Mouse (Mus musculus): ENCODE data around the gene Hsd17b10.

Hsd17b10 gene

DNA sequence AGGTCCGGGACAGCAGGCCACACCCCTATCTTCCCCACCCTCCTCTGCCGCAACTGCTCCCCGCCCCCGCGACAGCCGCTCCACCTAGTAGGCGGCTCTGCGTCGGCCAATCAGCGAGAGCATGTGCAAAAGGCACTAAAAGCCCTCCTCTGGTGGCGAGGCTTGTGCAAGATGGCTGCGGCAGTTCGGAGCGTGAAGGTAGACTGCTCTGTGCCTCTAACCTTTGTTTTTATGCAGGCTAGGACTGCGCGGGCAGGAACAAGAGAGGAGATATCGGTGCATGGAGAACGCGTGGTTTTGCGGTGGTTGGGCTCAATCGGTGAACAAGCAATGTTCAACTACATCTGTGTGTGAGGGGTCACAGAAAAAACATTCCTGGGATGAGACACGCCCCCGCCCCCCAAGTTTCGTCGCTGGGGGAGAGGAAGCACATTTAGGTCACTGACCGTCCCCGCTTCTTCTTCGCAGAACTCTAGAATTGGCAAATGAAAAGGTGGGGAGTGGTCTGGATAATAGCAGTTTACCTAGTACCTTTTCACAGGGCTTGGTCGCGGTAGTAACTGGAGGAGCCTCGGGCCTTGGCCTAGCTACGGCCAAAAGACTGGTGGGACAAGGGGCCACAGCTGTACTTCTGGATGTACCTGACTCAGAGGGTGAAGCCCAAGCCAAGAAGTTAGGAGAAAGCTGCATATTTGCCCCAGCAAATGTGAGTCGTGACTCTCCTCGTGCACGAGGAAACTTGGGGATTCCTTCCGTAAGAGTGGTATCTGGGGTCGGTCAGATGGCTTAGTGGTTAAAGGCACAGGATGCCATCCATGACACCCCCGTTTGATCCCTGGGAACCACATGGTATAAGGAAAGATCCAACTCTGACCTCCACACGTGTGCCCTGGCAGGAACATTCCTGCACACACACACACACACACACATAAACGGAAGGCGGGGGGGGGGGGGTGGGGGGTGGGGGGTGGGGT lies at the start of gene Hsd17b10:
Gene Hsd17b10, plus strand, starts transcription at position 109 of the 974 bp plus-strand sequence.
- peak; percentile 85 for DNase-seq (ENCODE audit: low spot score)

DNA sequence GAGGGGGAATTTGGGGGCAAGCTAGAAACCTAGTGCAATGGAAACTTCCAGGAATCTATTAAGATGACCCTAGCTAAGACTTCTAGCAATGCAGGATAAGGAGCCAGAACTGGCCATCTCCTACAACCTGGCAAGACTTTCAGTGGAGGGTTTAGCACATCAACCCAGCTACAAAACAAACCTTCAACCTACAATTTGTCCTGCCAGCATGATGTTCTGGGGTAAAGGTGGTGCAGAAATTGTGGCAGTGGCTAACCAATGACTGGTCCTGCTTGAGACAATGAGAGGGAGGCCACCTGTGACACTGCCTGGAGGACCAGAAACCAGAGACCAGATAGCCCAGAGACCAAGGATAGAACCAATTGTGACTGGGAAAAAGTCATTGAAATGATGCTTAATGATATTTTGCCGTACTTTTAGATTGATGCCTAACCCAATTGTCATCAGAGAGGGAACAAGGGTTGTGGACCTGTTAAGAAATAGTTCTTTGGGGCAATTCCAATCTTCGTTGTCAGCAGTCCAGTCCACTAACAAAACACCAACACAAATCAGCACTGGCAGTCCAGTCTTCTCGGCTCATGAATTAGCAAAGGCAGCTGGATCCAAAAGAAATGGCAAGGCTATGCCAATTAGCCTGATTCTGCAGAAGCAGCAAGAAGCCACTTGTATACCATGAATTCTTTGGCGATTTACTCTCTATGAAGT lies 2.5 kb upstream of the Hsd17b10 start:
- DNase-seq (ENCODE audit: low spot score): no peak

DNA sequence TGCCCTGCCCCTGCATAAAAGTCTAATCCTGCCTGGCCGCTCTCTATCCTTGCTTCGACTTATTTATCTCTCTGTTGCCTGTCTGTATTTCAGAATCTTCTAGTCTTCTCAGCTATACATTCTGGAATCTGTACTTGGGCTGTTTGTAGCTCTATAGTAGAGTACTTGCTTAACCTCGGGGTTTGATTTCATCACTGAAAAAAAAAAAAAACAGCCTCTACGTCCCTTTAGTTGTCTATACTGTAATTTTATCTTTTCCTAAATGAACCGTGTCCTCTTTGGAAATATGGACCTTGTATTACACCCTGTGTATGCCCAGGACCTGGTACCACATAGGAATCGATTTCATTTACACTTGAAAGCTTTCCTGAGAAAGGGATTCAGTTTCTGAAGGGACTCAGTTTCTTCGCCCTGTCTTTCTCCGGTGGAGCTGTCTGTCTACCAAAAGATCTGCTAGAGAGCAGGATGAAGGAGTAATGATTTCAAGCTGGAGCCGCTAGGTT lies 412 bp upstream of the Hsd17b10 start:
- no peak for DNase-seq (ENCODE audit: low spot score)

DNA sequence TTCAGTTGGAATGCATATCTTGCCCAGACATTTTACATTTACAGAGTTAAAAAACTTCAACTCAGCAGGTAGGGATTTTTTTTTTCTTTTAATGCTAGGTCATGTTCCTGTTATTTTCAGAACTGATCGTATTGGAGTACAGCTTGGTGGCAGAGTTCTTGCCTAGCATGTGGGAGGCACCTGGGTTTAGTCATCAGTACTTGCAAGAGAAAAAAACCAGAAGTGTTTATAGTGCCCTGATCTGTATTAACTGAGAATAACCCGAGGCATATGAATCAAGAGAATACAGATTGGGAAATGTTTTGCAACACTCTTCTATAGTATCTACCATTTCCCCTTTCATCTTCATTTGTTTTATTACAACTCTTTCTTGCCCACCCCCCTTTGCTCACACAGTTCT lies 1.2 kb downstream of the Hsd17b10 start:
- DNase-seq (ENCODE audit: low spot score): no peak

DNA sequence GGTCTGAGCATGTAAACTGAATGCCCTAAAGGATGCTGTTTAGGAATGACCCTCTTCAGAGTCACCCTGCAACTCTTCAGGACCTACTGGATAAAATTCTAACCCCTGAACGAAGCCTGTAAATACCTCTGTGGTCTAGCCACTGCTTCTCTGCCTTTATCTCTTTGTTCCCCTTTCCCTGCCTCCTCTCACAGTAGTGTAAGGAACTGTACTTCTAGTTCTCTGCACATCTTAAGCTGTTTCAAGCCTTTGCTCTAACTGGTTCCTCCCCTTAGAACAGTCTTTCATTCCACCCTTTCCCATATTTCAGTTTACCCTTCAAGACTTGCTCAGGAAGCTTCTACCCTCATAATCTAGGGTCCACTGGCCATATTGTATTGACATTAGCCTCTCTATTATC lies 6.2 kb downstream of the Hsd17b10 start:
- DNase-seq (ENCODE audit: low spot score): no peak

DNA sequence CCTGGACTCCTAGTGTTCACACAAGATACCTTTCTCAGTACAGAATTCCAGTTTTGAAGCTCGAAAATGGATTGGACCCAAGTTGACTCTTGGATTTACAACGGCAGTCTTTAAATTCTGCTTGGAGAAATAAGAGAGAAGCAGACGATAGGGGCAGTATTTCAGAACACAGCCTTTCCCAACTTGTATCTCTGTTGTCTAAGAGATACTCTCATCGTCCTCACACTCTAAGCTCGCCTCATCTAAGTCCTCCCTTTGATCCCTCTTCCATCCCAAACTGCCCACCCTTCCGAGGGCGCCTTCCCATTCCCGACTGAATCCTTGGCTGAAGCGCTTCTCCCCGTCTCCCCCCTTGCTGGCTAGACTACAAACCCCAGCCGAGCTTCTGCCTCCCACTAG lies 14.1 kb downstream of the Hsd17b10 start:
- no peak for DNase-seq (ENCODE audit: low spot score)

DNA sequence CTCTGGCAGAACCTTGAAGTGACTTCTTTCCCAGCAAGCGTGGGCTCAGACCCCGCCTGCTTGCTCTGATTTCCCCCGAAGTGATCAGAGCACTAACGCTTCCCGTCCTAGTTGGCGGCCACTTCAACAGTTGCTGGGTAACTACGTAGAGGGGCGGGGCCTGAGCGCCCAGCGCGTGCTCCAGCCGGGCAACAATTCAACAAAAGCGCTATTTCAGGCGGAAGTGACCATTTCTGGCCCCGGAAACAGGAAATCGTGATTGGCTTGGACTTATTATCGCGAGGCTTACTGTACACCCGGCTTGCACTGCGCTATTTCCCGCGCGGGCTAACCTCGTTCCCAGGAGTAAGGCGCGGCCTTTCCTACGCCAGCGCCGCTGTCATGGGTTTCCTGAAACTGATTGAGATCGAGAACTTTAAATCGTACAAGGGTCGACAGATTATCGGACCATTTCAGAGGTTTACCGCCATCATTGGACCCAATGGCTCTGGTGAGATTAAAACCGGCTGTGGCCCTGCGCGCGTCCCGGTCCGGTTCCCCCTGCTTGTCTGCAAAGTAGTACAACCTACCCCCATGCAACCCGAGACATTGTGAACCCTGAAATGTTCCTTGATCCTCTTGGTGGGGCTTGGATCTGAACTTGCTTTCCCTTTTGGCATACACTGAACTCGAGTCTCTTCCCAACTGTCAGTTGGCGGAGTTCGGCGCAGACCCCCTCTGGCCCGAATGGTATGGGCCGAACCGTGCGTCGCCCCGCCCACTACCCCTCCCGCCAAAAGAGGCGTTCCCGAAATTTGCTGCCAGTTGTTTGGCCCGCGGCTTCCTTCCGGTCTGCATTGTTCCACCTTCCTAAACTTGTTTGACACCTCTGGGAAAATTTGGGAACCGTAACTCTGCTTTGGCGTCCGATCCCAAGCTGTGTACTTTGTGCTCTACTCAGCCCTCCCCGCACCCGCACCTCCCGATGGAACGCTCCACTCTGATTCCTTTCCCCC lies 14.8 kb downstream of the Hsd17b10 start, which contains the start of the genes Ribc1 and Smc1a:
Gene Ribc1, minus strand, starts transcription at position 145 of the 995 bp plus-strand sequence.
Gene Smc1a, plus strand, starts transcription at position 278 of the 995 bp plus-strand sequence.
- DNase-seq (ENCODE audit: low spot score): peak; percentile 91

DNA sequence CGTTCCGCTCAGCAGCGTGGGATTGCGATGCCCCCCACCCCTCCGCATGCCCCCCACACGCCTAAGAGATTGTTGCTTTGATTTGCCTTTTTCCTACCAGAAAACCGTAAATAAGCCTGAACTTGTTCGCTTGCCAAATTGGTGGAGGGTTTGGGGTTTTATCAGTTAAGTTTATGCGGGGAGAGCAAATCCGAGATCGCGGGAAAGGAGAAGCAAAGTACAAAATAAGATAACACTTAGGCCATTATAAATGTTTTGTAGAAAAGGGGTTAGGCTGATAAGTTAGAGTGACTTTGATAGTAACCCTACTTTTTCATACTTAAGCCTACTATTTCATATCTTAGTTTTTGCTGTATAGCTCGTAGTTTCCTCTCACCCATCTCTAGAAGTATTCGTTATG lies 15.5 kb downstream of the Hsd17b10 start:
- DNase-seq (ENCODE audit: low spot score): no peak

DNA sequence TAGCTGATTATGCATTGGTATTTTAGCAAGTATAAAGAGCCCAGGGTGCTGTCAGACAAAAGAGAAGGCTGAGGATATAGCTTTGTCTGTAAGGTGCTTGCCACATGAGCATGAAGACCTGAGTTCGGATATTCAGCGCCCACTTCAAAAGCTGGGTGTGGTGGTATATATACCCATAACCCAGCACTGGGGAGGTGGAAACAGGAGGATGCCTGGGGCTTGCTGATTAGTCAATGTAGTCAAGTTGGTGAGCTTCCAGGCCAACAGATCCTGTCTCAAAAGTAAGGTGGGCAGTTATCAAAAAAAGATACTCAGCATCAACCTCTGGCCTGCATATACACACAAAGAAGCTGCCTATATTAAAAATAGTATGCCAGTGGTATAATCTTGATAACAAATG lies 17.6 kb downstream of the Hsd17b10 start:
- no peak for DNase-seq (ENCODE audit: low spot score)

DNA sequence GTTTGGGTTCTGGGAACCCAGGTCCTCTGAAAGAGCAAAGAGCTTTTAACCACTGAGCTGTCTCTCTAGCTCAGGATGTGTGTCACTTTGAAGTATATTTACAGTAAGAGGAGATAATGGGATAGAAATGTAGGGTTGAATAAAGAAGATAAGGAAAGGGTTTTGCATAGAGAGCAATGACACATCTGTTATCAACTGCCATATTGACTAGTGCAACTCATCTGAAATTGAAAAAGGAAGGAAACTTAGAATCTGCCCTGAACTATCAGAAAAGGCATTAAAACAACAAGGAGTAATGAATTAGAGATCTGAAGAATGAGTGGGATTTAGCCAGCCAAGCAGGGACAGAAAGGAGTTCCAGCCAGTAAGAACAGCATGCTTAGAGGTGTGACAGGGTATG lies 38.2 kb downstream of the Hsd17b10 start:
- no peak for DNase-seq (ENCODE audit: low spot score)

DNA sequence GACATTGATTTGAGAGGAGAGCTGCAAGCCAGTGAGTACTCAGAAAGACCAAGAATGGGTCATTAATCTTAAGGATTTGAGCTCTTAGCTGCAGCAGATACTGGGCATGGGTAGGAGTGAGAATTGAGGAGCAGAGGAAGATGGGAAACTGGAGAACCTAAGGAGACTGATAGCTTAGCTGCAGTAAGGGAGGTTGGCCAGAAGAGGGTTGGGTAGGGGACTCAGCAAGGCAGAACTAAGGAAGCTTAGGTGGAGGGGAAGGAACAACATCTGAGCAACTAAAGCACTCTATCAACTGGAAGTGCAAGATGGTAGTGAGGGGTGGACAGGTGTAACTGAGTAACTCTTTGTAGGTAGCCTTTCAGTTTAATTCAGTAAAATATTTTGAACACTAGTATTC lies 45.6 kb downstream of the Hsd17b10 start:
- DNase-seq (ENCODE audit: low spot score): no peak

DNA sequence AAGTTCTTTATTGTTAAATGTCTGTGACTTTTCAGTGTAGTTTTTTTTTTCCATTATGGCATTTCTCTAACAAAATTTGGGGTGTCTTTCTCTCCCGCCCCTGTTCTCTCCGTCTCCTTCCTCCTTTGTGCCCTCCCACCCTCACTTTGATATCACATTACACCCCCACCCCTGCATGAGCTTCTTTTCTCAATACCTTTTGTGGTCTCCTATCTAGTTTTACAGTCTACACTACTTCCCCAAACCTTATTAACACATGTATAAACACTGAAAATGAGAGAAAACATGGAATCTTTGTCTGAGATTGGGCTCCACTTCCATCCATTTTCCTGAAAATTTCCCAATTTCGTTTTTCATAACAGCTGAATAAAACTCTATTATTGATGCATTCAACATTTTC lies 50.9 kb downstream of the Hsd17b10 start:
- DNase-seq (ENCODE audit: low spot score): no peak

Measured in testis, postnatal 14 days (tissue).